Mouse (Mus musculus): ENCODE measurements around the gene St3gal3.

The St3gal3 gene
- long read RNA-seq, experiment 1, partial matches to known transcripts = 0 of 4 reads
- long read RNA-seq, experiment 1, other reads (novel, unspliced or antisense) = 4 of 4 reads
- long read RNA-seq, experiment 2, partial matches to known transcripts = 0 of 5 reads
- long read RNA-seq, experiment 2, other reads (novel, unspliced or antisense) = 5 of 5 reads

DNA sequence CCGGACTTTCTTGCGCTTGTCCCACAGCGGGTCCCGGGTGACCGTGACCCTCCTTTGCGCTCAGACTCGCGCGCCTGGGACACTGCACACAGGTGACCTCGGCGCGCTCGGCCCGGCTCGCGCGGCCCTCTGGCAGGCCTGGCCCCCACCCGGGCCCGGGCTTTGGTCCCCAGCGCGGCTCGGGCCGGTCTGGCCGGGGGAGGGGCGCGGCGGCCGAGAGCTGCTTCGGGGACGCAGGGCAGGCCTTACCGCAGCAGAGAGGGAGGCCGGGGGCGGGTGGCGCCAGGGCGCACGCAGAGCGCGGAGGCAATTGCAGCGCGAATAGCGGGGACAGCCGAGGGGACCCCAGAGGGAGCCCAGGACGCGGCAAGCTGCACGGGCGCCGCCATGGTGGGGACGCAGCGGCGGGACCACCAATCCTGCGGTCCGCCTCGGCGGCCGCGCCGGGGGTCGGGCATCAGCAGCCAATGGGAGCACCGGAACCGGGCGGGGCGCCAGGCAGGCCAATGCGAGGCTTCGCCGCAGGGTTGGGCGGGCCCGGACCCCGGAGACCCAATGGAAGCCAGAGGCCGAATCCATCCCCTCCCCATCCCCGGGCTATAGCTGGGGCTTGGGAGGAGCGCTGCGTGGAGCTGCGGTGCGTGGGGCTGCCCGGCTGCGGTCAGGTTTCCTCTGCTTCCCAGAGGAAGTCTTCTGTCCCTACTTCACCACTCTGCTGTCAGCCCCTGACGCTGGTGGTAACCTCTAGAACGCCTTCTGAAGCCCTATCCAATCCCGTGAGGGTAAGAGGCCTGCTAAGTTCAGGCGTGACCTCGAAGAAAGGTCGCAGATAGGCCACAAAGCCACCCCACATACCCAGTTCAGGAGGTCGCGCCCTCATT, at the start of gene St3gal3:
Gene St3gal3 (minus strand): TSS at position 430 of the 881 bp plus-strand sequence.
- intact Hi-C loops (cut with DNase I) = no loop called here

DNA sequence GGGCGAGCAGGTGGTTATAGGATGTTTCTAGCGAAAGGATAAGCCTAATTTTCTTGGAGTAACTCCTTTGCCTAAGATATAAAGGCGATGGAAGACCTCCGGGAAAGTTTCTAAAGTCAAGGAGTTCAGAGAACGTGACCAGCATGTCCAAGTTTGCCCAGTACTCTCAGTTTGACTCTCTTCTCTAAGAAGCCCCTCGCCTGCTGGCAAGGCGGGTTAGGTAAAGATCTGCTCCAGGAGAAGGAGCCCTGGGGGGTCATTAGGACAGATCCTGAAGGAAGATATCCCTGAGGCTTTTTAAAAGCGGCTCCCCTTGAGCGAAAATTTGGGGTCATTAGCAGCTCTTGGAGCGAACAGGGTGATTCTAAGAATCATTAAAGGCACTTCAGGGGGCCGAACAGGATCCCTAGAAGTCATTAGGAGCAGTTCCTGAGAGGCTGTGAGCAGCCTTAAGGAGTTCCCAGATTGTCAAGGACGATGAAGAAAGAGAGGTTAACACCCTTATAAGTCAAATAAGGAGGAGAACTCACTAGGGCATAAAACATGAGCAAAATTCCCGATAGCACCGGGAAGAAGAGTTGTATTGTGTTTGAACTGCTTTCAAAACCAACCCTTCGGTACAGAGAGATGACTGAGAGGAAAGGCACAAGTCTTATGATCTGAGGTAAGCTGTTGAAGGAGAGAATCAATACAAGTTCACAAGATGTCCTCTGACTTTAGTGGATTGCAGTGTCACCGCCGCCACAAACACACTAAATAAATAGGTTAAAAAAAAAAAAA, 45.8 kb upstream of the St3gal3 start:
- intact Hi-C loops (cut with DNase I) = no loop called here

DNA sequence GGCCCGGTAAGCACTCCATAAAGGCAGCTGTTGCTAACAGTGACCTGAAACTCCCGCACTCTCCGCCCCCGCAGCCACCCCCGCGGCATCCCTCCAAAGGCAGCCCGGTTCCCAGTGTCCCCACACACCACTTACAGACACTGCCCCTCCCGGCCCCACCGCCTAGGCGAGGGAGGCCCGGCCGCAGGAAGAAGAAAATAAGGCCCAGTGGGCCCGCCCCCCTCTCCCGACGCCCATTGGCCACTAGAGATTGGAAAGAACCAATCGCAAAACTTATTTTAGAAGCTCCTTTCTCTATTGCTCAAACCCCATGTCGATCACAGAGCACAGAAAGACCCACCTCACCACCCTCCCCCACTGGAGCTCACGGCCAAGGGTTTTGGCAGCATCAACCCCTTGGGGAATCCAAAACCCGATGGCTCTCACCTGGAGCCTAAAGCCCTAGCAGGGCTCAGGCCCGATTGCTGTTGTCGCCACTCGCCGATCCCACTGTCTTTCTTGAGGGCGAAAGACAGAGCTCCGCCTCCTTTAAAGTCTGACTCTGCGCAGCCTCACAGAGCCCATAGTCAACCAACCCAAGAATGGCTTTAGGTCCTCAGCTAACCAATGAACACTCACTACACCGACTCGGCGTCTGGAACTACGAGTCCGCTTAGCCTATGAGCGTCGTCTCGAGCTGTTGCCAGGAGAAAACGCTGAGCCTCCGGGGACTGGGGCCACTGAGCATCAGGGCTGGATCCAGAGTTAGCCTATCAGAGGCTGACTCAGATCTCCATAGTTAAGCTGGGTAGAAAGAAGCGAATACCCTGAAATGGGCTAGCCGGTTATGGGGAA, 45.0 kb upstream of the St3gal3 start, which contains the start of gene Kdm4a:
Gene Kdm4a (minus strand): TSS at position 577 of the 834 bp plus-strand sequence.
- intact Hi-C loops (cut with DNase I) = no loop called here

DNA sequence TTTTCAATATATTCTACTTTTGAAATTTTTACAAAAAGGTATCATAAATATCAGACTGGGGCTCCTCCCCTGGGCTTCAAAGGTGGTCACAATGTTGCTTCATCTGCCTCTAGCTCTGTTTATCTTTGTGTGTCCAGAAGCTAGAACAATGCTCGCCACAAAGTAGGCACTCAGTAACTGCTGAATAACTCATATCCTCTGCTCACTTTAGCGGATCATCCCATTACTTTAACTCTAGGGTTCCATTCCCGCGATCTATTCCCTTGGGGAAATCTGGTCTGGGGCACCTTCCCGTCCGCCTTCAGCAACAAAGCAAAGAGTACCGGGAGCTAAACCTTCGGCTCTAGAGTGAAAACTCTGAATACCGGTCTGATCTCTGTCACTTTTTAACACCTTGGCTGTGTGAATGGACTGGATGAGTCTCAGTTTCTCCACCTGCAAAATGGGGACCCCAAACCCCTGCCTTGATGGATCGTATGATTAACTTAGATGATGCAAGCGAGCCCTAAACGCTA, 44.3 kb upstream of the St3gal3 start:
- intact Hi-C loops (cut with DNase I) = no loop called here

DNA sequence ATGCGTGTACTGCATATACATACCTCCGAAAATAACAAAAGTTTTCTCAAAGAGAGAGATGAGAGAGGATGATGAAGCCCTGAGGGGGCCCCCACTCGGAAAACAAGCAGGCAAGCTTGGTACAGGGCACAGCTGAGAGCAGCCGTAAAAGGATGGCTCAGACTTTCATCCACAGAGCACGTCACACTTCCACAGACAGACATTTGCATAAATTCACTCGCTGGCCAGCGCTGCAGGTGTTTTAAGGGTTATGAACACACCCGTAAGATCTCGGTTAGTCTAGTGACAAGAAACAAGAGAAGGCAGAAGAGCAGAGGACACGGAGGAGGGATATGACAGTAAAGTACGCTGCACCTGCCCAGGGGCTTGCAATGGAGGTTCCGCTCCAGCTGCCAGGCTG, 37.7 kb upstream of the St3gal3 start:
- intact Hi-C loops (cut with DNase I) = no loop called here

DNA sequence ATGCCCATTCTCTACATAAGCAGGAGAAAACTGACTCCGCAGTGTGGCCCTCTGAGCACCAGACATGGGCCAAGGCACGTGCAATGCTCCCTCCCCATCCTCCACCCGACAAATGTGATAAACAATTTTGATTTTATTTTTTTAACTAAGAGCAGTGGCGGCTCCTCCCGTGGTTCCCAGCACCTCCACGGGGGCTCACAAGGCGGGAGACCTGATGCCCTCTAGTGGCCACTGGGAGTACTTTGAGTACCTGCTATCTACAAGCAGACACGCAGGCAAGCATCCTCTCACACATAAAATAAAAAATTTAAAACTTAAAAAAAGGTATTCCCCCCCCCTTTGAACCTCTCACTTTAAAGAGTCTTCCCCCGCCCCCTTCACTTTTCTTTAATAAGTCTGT, 36.3 kb upstream of the St3gal3 start:
- intact Hi-C loops (cut with DNase I) = no loop called here

DNA sequence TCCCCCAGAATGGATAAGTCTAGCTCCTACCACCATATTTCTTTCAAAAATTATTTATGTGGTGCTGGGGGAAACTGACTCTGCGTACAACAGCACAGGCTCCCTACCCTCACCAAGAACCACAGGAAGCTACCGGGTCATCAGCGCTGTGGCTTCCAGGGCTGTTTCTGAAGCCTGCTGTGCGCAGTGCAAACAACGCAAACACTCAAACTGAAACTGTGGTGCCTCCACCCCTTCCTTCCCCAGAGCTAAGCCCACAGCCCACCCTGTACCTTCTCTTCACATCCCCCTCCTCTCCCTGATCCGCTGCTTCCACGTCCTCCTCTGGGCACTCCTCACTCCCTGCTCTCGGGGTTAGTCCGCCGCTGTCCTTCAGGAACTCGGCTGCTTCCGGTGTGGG, 27.4 kb upstream of the St3gal3 start:
- intact Hi-C loops (cut with DNase I) = no loop called here

DNA sequence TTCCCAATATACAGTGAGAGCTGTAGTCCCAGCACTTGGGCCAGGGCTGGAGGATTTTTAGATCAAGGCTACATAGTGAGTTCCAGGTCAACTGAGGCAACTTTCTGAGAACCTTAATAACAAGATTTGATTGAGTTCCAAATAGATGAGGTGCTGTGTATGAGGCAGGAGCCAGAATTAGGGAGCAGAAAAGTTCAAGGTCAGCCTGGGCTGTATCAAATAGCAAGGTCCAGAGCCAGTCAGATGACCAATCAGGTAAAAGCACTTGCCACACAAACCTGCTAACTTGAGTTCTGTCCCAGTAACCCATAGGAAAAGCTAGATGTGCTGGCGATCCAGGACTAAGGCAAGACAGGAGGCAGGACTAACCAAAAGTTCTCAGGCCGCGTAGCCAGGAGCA, 23.0 kb upstream of the St3gal3 start:
- intact Hi-C loops (cut with DNase I) = loop anchor here (5.0 kb wide), 1 partner anchor 65 kb away; no protein-coding TSS in a partner anchor

DNA sequence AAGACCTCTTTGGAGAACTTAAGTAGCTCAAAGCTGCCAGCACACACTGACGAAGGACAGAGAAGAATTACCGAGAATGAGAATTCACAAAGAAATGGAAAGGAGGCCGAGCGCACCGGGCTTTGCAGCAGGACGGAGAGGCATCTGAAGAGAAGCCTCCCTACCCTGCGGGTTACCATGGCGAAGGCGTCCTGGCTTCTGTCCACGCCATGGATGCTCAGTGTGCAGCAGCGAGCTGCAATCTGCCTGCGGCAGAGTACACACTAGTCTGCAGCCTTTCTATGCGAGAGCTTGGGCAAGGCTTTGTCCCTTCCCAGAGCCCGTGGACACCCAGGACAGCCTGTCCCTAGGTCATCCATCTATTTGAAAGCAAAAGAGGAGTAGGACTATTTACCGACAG, 21.8 kb upstream of the St3gal3 start:
- intact Hi-C loops (cut with DNase I) = loop anchor here (5.0 kb wide), 1 partner anchor 64 kb away; no protein-coding TSS in a partner anchor

DNA sequence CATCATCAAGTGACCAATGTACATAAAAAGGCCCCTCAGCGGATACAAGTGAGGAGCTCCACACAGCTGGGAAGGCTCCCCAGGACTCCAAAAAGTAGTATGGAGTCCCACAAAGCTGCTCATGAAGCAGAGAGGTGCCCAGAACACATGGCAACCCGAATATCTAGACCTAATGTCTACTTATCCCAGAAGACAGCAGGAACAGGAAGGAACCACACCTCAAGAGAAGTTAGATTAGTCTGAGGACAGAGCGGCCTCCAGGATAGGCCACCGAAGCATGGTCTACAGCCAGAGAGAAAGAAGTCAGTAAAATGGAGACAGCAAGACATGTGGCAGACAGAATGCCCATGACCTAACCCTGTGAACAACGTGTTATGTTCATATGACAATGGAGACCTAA, 20.2 kb upstream of the St3gal3 start:
- intact Hi-C loops (cut with DNase I) = loop anchor here (5.0 kb wide), 1 partner anchor 63 kb away; no protein-coding TSS in a partner anchor

DNA sequence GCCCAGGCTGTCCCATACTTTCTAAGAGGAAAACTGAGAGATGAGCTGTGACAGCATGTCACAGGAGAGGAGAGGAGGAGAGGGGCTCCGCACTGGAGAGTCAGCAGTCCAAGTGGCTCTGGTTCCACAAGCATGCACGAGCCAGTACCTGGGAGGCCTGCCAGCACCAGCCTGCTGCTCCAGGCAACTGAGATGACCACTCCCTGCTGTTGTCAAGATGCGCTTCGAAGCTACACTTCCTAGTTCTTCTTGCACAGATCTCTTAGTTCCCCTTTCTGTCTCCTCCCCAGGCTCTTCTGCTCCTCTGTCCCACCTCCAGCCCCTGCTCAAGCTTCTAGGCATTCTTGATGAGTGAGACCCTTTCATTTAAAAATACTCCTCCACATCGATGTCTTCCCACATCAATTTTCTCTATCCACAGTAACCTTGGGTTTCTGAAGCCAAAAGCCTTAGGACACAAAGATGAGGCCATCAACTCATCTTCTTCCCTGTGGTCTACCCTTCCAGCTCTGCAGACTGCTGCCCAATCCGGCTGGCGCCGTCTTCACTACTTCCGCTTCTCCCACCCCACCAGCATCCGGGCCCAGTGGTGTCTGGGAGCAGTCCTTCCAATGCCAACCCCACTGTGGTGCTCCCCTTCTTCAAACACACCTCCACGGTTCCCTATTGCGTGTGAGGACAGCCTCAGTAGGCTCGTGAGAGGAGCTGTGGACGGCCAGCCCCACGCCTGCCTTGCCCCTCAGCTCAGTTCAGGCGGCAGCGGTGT, 17.5 kb upstream of the St3gal3 start:
- intact Hi-C loops (cut with DNase I) = no loop called here

DNA sequence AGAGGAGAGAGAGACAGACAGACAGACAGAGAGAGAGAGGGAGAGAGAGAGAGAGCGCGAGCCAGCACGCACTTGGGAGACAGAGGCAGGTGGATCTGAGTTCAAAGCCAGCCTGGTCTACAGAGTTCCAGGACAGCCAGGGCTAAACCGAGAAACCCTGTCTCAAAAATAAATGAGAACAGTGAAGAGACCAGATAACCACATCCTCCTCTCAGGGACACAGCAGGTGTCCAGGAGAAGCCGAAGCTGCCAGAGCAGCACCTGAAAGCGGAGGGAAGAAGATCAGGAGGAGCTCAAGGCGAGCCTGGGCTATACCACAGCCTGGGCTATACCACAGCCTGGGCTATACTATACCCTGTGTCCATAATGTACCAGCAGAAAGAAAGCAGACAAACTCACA, 16.1 kb upstream of the St3gal3 start:
- intact Hi-C loops (cut with DNase I) = no loop called here

DNA sequence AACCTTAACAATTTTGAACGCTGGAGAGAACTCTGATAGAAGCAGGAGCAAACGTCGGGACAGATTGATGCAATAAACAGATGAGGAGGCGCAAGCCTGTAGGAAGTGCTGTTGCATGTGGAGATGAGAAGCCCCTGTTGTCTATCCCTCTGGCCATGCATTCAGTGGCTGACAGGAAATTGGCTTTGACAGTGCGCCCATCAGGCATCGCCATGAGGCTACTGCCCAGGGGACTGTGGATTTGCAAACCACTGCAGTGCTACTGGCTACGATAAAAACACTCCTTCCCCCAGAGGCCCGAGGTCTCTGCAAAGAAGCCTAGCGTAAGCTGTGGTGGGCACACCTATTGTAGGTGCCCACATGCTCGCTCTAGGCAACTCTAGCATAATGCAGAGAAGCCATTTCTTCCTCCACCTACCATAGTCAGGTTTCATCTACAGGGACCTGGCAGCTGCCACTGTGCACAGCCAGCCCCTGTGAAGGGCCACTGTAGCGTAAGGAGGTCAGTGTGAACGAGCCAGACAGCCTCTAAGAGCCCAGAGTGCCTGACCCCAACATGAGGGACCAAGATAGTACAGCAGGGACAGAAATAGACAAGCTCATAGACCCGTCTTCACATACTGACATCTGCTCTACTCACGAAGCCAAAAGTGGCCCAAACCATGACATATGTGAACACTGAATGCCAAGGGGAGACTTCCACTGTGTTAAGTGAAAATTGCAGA, 15.4 kb upstream of the St3gal3 start:
- intact Hi-C loops (cut with DNase I) = no loop called here

DNA sequence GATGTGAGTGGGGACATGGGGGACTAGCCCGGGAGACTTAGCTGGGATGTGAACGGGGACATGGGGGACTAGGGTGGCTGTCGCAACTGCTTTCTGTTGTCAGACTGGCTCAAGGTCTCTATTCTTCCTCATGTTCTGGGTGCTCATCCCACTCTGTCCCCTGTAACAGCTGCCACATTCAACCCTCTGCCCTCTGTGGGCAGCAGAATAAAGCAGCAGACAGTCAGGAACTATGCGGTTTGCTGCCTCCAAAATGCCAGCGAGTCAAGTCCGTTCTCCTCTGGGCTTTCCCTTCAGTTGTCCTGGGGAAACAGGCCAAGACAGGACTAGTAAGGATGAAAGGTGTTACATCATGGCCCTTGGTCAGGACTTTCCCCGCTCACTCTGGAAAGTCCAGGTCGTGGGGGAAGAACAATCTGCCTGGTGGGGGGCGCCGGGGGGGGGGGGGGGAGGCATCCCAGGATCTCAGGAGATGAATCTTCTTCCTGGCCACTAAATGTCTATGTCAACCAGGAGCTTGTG, 14.4 kb upstream of the St3gal3 start:
- intact Hi-C loops (cut with DNase I) = no loop called here

DNA sequence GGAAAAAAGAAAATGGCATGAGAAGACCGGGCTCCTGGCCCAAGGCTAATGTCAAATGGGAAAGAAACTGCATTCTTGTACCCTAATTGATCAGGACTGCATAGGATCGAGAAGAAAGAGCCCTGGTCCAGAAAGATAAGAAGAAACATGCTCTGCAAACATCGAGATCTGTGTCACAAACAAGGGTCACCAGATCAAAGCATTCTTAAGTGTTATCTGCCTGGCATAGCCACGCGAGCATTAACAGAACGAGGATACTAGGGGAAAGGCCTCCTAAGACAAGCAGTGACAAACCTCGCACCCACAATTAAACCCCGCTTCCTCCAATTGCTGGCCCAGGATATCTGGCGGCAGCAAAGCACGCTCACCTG, 13.6 kb upstream of the St3gal3 start:
- intact Hi-C loops (cut with DNase I) = no loop called here

DNA sequence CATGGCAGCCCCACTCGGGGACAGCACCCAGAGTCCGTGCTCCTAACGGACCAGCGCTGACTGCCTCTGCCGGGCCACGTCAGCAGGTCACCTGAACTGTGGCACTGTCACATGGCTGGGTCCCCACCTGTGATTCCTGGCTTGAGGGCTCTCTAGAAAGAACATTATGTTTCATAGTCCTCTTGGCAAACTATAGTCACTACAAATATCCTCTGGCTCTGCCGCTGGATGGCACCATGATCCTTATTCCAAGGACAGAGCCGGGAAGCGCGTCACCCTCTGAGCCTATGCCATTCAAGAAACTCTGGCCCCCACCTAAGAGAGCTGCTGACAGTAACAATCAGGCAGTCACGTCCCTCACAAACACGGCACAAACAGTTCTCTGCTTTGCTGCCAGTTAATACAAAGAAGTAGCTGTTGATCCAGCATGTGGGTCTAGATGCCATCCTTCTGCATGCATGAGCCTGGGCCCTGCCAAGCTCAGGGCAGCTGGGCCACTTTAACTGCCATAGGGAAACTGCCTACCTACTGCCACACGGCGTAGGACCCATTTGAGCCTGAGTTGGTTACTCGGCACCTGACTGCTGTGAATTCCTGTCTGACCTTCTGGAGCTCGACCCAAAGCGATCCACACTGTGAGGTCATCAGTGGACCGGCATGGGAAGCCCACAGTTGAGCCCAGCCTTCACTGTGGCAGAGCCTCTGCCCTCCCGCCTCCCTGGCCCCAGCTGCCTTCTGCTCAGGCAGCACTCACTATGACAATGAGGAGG, 13.0 kb upstream of the St3gal3 start:
- intact Hi-C loops (cut with DNase I) = no loop called here

DNA sequence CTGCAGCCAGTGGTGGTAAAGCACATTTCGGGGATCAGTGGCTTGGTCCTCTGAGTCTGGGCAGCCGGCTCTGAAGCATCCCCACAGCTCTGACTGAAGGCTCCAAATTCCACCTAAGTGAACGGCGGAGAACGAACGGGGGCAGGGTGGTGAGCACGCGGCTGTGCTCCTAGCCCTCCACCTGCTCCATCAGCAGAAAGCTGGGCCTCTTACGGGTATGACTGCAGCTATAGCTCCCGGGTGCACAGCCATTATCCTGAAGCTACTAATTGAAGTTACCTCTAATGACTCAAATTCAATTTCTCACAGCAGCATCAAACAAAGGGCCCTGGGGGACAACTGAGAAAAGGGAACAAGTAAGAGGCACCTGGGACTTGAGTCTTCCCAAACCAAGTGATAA, 12.4 kb upstream of the St3gal3 start:
- intact Hi-C loops (cut with DNase I) = no loop called here

DNA sequence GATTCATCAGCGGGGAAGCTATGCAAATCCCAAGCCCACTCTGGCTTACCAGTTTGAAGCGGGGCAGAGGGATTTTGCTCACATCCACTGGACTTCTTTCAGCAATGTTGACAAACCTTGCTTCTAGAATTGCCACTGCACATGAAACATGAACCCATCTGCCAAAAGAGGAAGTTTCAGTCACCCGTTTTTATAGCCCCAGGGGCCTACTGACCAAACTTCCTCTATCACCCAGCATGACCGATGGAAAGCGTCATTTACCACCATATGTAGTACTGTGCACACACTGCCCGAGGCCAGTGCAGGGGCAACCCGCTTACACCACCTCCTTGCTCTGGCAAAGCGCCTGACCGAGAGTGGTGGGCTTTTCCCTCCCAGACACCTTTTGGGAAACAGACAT, 9.6 kb upstream of the St3gal3 start:
- intact Hi-C loops (cut with DNase I) = no loop called here

Data from adrenal gland (tissue).